Mouse (Mus musculus): ENCODE data around the gene Ppp1r36.
"Not testable (repeated sequence)": the region's sequence is repeated elsewhere in the genome, so short reads cannot be mapped to it uniquely, and the experiment has no call there.

Gene Ppp1r36

GRCm38 (mm10) chr12:76448127-76448526, 30.8 kb downstream of the Ppp1r36 start:
- no peak for DNase-seq (ENCODE audit: low spot score)

- DNase-seq (ENCODE audit: low spot score): no peak
Observed at GRCm38 (mm10) chr12:76452203-76452602, 34.9 kb downstream of the Ppp1r36 start.

- not testable (repeated sequence) for DNase-seq (ENCODE audit: low spot score)
Observed at GRCm38 (mm10) chr12:76458445-76458844, 41.1 kb downstream of the Ppp1r36 start.

- DNase-seq (ENCODE audit: low spot score): no peak
Observed at GRCm38 (mm10) chr12:76459032-76459431, 41.7 kb downstream of the Ppp1r36 start.

GRCm38 (mm10) chr12:76463391-76463790, 46.1 kb downstream of the Ppp1r36 start:
- peak; percentile 53 for DNase-seq (ENCODE audit: low spot score)

- peak; percentile 47 for DNase-seq (ENCODE audit: low spot score)
Observed at GRCm38 (mm10) chr12:76464651-76465252, 47.4 kb downstream of the Ppp1r36 start.

- no peak for DNase-seq (ENCODE audit: low spot score)
Observed at GRCm38 (mm10) chr12:76466651-76467050, 49.3 kb downstream of the Ppp1r36 start.

GRCm38 (mm10) chr12:76467256-76467655, 49.9 kb downstream of the Ppp1r36 start:
- no peak for DNase-seq (ENCODE audit: low spot score)

GRCm38 (mm10) chr12:76472046-76472445, 54.7 kb downstream of the Ppp1r36 start:
- peak; percentile 75 for DNase-seq (ENCODE audit: low spot score)

- DNase-seq (ENCODE audit: low spot score): no peak
Observed at GRCm38 (mm10) chr12:76473562-76474245, 56.4 kb downstream of the Ppp1r36 start.

GRCm38 (mm10) chr12:76474246-76474583, 56.9 kb downstream of the Ppp1r36 start:
- no peak for DNase-seq (ENCODE audit: low spot score)

GRCm38 (mm10) chr12:76474802-76475201, 57.5 kb downstream of the Ppp1r36 start:
- DNase-seq (ENCODE audit: low spot score): no peak

- DNase-seq (ENCODE audit: low spot score): no peak
Observed at GRCm38 (mm10) chr12:76476146-76476545, 58.8 kb downstream of the Ppp1r36 start.

- no peak for DNase-seq (ENCODE audit: low spot score)
Observed at GRCm38 (mm10) chr12:76478309-76479023, 61.1 kb downstream of the Ppp1r36 start.

GRCm38 (mm10) chr12:76479174-76479573, 61.8 kb downstream of the Ppp1r36 start:
- no peak for DNase-seq (ENCODE audit: low spot score)

GRCm38 (mm10) chr12:76479836-76480495, 62.6 kb downstream of the Ppp1r36 start:
- DNase-seq (ENCODE audit: low spot score): no peak

- no peak for DNase-seq (ENCODE audit: low spot score)
Observed at GRCm38 (mm10) chr12:76482446-76482845, 65.1 kb downstream of the Ppp1r36 start.

- no peak for DNase-seq (ENCODE audit: low spot score)
Observed at GRCm38 (mm10) chr12:76482948-76483347, 65.6 kb downstream of the Ppp1r36 start.

GRCm38 (mm10) chr12:76484881-76485280, 67.5 kb downstream of the Ppp1r36 start:
- no peak for DNase-seq (ENCODE audit: low spot score)

GRCm38 (mm10) chr12:76485381-76485780, 68.0 kb downstream of the Ppp1r36 start:
- DNase-seq (ENCODE audit: low spot score): no peak

- DNase-seq (ENCODE audit: low spot score): no peak
Observed at GRCm38 (mm10) chr12:76486943-76487342, 69.6 kb downstream of the Ppp1r36 start.
